9 mouse cellular contexts compared by ENCODE assay signal in the genomic region with DNA sequence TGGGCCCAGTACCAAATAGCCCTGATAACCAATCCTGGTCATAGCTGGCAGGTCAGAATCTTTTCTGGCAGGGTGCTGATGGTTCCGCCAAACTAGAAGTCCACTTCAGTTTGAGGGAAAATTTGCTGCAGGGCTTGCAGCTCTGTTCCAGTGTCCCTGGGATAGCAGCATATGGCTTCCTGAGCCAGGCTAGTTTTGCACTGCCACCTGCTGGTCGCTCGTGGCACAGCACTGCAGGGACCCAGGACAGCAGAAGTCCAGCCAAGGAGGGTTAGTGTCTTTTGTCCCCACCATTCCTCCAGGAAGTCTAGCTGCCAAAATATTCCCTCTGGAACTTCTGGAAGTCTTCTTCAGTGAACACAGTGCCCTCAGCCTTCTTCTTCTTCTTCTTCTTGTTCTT. TPM values are rescaled to one million over a fixed set of nuclear protein-coding genes. Genes with fewer than 3 reads are reported as not detected.
DNase-seq lines count a peak whose midpoint lies in the region; TF ChIP-seq lines count a peak whose summit lies in the region.
"Had no signal": no experiment of that assay in that cellular context is flagged by ENCODE, and none has a peak within 500 bp of the region (broad histone marks: within the 10 kb centered on the region; RNA-seq: fewer than 3 reads in every experiment).

No protein-coding gene starts in this region.

- TF ChIP-seq RAD21 in CH12.LX (IDR thresholded peaks at IDR 0.05; ENCODE audit: low read depth, low read length): peak; percentile 70

- H3K9me3 ChIP-seq in CH12.LX (replicated peaks; ENCODE audit: low read length): no peaks in the 10 kb centered on the region

- TF ChIP-seq CTCF in CH12.LX (conservative IDR thresholded peaks at IDR 0.05 in 1 of 2, IDR thresholded peaks at IDR 0.05 in 1 of 2; ENCODE audit: low read depth in 2 of 2, low read length in 2 of 2): peak; percentile 90 to 96

- peaks cover 47 to 68% of the 10 kb centered on the region in 2 experiments for H3K36me3 ChIP-seq in CH12.LX (replicated peaks in 1 of 2; ENCODE audit: control insufficient read depth in 1 of 2, insufficient read depth in 1 of 2, low read length in 1 of 2)

- TF ChIP-seq POLR2A in CH12.LX (IDR thresholded peaks at IDR 0.05; ENCODE audit: low read depth, low read length): no peak

- H3K27ac ChIP-seq in CH12.LX (ENCODE audit: insufficient read depth, low read depth): no peak overlapping the region

- TF ChIP-seq EP300 in CH12.LX (IDR thresholded peaks at IDR 0.05; ENCODE audit: low read length): no peak

- peak; percentile 69 for DNase-seq in CH12.LX (ENCODE audit: extremely low read depth)
- peak; percentile 88 for DNase-seq in adrenal gland, adult 2 months
- peak; percentile 88 for DNase-seq in embryo, embryonic 10.5 days (ENCODE audit: low spot score)
- DNase-seq in heart, adult 9 months (ENCODE audit: low spot score in 2 of 2): peak; percentile 67 to 80
- peak; percentile 72 for DNase-seq in layer of hippocampus, adult 9-10 months (ENCODE audit: low spot score)
- DNase-seq in lung, postnatal 14 days: peak; percentile 90
- DNase-seq in right cerebral cortex, postnatal 10 days (ENCODE audit: low spot score in 2 of 2): peak; percentile 84 to 89
- peak; percentile 85 for DNase-seq in urinary bladder, postnatal 14 days (ENCODE audit: low spot score)

- in situ Hi-C loops in CH12.LX (cut with MboI; ENCODE audit: low pct_ligation_motif_present, low pct_unique_long_range_greater_than_20kb, low sequenced_read_pairs): loop anchor here (10.0 to 25.0 kb wide), 2 partner anchors 374 to 702 kb away; no protein-coding TSS in a partner anchor

- H3K27me3 ChIP-seq in CH12.LX (replicated peaks): no peaks in the 10 kb centered on the region

- peaks cover 31% of the 10 kb centered on the region for H3K79me2 ChIP-seq in CH12.LX (replicated peaks; ENCODE audit: control insufficient read depth, extremely low read depth, insufficient read depth, poor library complexity, severe bottlenecking)

- H3K4me2 ChIP-seq in CH12.LX (ENCODE audit: insufficient read depth, low read depth, poor library complexity, severe bottlenecking): no peak overlapping the region

- H3K4me3 ChIP-seq in CH12.LX (replicated peaks in 1 of 3; ENCODE audit: low read depth in 2 of 3, low read length in 2 of 3, poor library complexity in 1 of 3): no peak overlapping the region

- dilution Hi-C loops in CH12.LX (cut with MboI; ENCODE audit: extremely low pct_ligation_motif_present, extremely low pct_unique_long_range_greater_than_20kb, low sequenced_read_pairs): no loop called here

- H3K9ac ChIP-seq in CH12.LX (ENCODE audit: insufficient read depth, low read depth): no peak overlapping the region

- H3K4me1 ChIP-seq in CH12.LX (ENCODE audit: control insufficient read depth in 1 of 2, insufficient read depth in 2 of 2): peaks cover 15 to 42% of the 10 kb centered on the region in 2 experiments

TF ChIP-seq in CH12.LX, 34 proteins besides CTCF, POLR2A, EP300 and RAD21:
- TF ChIP-seq POLR2AphosphoS2 (IDR thresholded peaks at IDR 0.05; ENCODE audit: low read depth, low read length) (no peak), KAT2A (IDR thresholded peaks at IDR 0.05; ENCODE audit: insufficient replicate concordance, low read length) (no peak), ZNF384 (IDR thresholded peaks at IDR 0.05; ENCODE audit: low read depth, low read length) (no peak), MYC (IDR thresholded peaks at IDR 0.05; ENCODE audit: low read depth, low read length) (peak; percentile 62; the same call in 1 of the 2 replicates), TBP (conservative IDR thresholded peaks at IDR 0.05; ENCODE audit: low read depth, low read length) (no peak), MAX (IDR thresholded peaks at IDR 0.05; ENCODE audit: low read length) (0 out of 2 replicates have a peak, but pooled peaks have one; percentile 35), TCF12 (IDR thresholded peaks at IDR 0.05; ENCODE audit: low read depth, low read length) (no peak), PAX5 (IDR thresholded peaks at IDR 0.05; ENCODE audit: low read length) (no peak), SMC3 (IDR thresholded peaks at IDR 0.05; ENCODE audit: low read depth, low read length) (peak; percentile 73), NELFE (IDR thresholded peaks at IDR 0.05; ENCODE audit: low read depth, low read length) (peak; percentile 22; the same call in 1 of the 2 replicates), NRF1 (IDR thresholded peaks at IDR 0.05; ENCODE audit: low read depth, low read length) (no peak)

RNA-seq across cellular contexts. Expression of a gene that starts 3.4 kb away (rescaled TPM):
- total RNA-seq in CH12.LX (2012; rRNA removed): 47.1 and 55.0 TPM in 2 replicates
- 63.3 and 67.3 TPM in 2 replicates for total RNA-seq in CH12.LX (2014; rRNA removed)
- 91.2 and 99.6 TPM in 2 replicates for polyA plus RNA-seq in CH12.LX (2012; ENCODE audit: insufficient read length, low read depth)
- 10 to 100 TPM; 41.8 to 45.8 TPM for total RNA-seq in adrenal gland, adult 2 months (2021)
- polyA plus RNA-seq in adrenal gland, adult 2 months (2012; rRNA removed): 20.0 and 21.3 TPM in 2 replicates

RNA-seq across cellular contexts. Expression of a gene that starts 5.7 kb away (rescaled TPM):
- 351 and 486 TPM in 2 replicates for total RNA-seq in CH12.LX (2012; rRNA removed)
- 721 and 819 TPM in 2 replicates for total RNA-seq in CH12.LX (2014; rRNA removed)
- 324 and 357 TPM in 2 replicates for polyA plus RNA-seq in CH12.LX (2012; ENCODE audit: insufficient read length, low read depth)
- 100 to 1,000 TPM; 144 to 366 TPM for total RNA-seq in adrenal gland, adult 2 months (2021)
- 159 and 166 TPM in 2 replicates for polyA plus RNA-seq in adrenal gland, adult 2 months (2012; rRNA removed)

RNA-seq across cellular contexts. Expression of a gene that starts 25.0 kb away (rescaled TPM):
- total RNA-seq in CH12.LX (2012; rRNA removed) (not detected in 2 replicates), CH12.LX (2014; rRNA removed) (not detected in 2 replicates)
- 6.5 TPM in 1 of 2 replicates, not detected in the other for polyA plus RNA-seq in CH12.LX (2012; ENCODE audit: insufficient read length, low read depth)
- total RNA-seq in adrenal gland, adult 2 months (2021): 10 to 100 TPM in 1 of 2 experiments, 1 to 10 TPM in 1; 6.8 to 20.2 TPM
- polyA plus RNA-seq in adrenal gland, adult 2 months (2012; rRNA removed): not detected in 2 replicates
- polyA plus RNA-seq: heart, embryonic 14.5 days had no signal

RNA-seq across cellular contexts. Expression of a gene that starts 26.4 kb away (rescaled TPM):
- total RNA-seq in CH12.LX (2012; rRNA removed) (under 0.01 TPM in 1 of 2 replicates, not detected in the other), CH12.LX (2014; rRNA removed) (0.03 TPM in 1 of 2 replicates, not detected in the other)
- not detected in 2 replicates for polyA plus RNA-seq in CH12.LX (2012; ENCODE audit: insufficient read length, low read depth)
- total RNA-seq in adrenal gland, adult 2 months (2021): 1 to 10 TPM in 1 of 2 experiments, under 1 TPM in 1; 0.46 to 1.1 TPM
- 0.81 and 0.85 TPM in 2 replicates for polyA plus RNA-seq in adrenal gland, adult 2 months (2012; rRNA removed)
- polyA plus RNA-seq: heart, embryonic 14.5 days had no signal

RNA-seq across cellular contexts. Expression of a gene that starts 26.9 kb away (rescaled TPM):
- total RNA-seq in CH12.LX (2012; rRNA removed) (34.4 and 35.4 TPM in 2 replicates), CH12.LX (2014; rRNA removed) (18.8 and 20.7 TPM in 2 replicates)
- polyA plus RNA-seq in CH12.LX (2012; ENCODE audit: insufficient read length, low read depth): 19.2 and 23.3 TPM in 2 replicates
- total RNA-seq in adrenal gland, adult 2 months (2021): 10 to 100 TPM; 38.7 to 47.7 TPM
- polyA plus RNA-seq in adrenal gland, adult 2 months (2012; rRNA removed): 17.1 and 17.8 TPM in 2 replicates

Comparison
In these comparisons a context has a peak if more than half of its experiments do, and no peak if none do; other contexts are left out.
1. RNA of a gene that starts 25.0 kb away (total RNA-seq): 6.8 to 20.2 TPM in adrenal gland, adult 2 months; not detected in CH12.LX; every median in the first group is over 4 times any median in the second.
2. Peak in every context shown above with its lines, with median percentiles within 50 percentile points of each other: DNase-seq.